Mouse (Mus musculus) liver, embryonic 14.5 days (tissue): ENCODE data around the gene Vapa. TPM values are rescaled to one million over a fixed set of nuclear protein-coding genes. Genes with fewer than 3 reads are reported as not detected.

Experiments used
- ATAC-seq: fragments of 200-750 bp; cut with Nextera tagmentation; 2 replicates; pipeline ENCODE4 v1.8.0; 2017; ENCODE audit warnings: moderate number of reproducible peaks, mild to moderate bottlenecking, moderate library complexity; ENCODE audit not compliant: insufficient read depth
- DNase-seq, 3 experiments: peaks; one replicate each; pipeline ENCODE4 v3.0.0-alpha.2; 2012 to 2013; ENCODE audit warnings: low read depth in 3 of 3, low spot score in 3 of 3
- H3K27ac ChIP-seq: fragments of 300-500 bp; sonication (generic); 2 replicates; pipeline ENCODE4 v1.5.1; 2014; ENCODE audit warnings: moderate library complexity, mild to moderate bottlenecking, control low read depth, inconsistent platforms
- H3K27me3 ChIP-seq: fragments of 300-500 bp; sonication (generic); 2 replicates; pipeline ENCODE4 v1.6.1; 2014; ENCODE audit warnings: mild to moderate bottlenecking, low read length, moderate library complexity; ENCODE audit not compliant: control insufficient read depth, insufficient read depth
- H3K36me3 ChIP-seq: fragments of 300-500 bp; sonication (generic); replicated peaks from 2 replicates; pipeline ENCODE4 v1.6.1; 2014; ENCODE audit warnings: low read depth; ENCODE audit not compliant: control insufficient read depth, insufficient read depth
- H3K4me1 ChIP-seq, 2 experiments: fragments of 200-500 bp in 1 of 2; fragments of 300-500 bp in 1 of 2; sonication (generic) in 1 of 2; replicated peaks; 2 replicates each; pipeline ENCODE4 v1.6.1; 2012 to 2014; ENCODE audit warnings: antibody characterized with exemption in 1 of 2, inconsistent platforms in 1 of 2, low read length in 1 of 2; ENCODE audit not compliant: control insufficient read depth in 2 of 2, insufficient read depth in 2 of 2
- H3K4me2 ChIP-seq: fragments of 300-500 bp; sonication (generic); 2 replicates; pipeline ENCODE4 v1.6.1; 2014; ENCODE audit warnings: low read depth, mild to moderate bottlenecking, control low read depth, moderate library complexity
- H3K4me3 ChIP-seq, 2 experiments: fragments of 200-500 bp in 1 of 2; fragments of 300-500 bp in 1 of 2; sonication (generic) in 1 of 2; 2 replicates each; pipeline ENCODE4 v1.5.1; 2012 to 2014; ENCODE audit warnings: low read depth in 2 of 2, low read length in 2 of 2, mild to moderate bottlenecking in 2 of 2, control low read depth in 1 of 2, inconsistent platforms in 1 of 2, moderate library complexity in 1 of 2; ENCODE audit not compliant: insufficient read depth in 1 of 2
- H3K9ac ChIP-seq: fragments of 300-500 bp; sonication (generic); replicated peaks from 2 replicates; pipeline ENCODE4 v1.6.1; 2014; ENCODE audit warnings: mild to moderate bottlenecking, control low read depth, moderate library complexity
- H3K9me3 ChIP-seq: fragments of 300-500 bp; sonication (generic); 2 replicates; pipeline ENCODE4 v1.6.1; 2016; ENCODE audit warnings: low read length, mixed read lengths; ENCODE audit not compliant: control insufficient read depth
- CTCF ChIP-seq: IDR thresholded peaks from 2 replicates; pipeline ENCODE4 v1.5.1; 2016; ENCODE audit warnings: antibody characterized with exemption, low read depth, control low read depth
- EP300 ChIP-seq: IDR thresholded peaks from 2 replicates; pipeline ENCODE4 v1.6.1; 2016; ENCODE audit warnings: antibody characterized with exemption, low read depth
- WGBS: fragments of 180-500 bp; shearing (Covaris S2); extraction: QIAGEN DNeasy Blood & Tissue Kit; methylation state at CpG from one replicate; pipeline ENCODE4 v1.1.7; 2014; ENCODE audit not compliant: insufficient replicate concordance; 5-methylcytosine and 5-hydroxymethylcytosine counted together
- polyA plus RNA-seq, 2 experiments: library from polyadenylated mRNA; depleted of rRNA in 1 of 2; stranded (reverse) in 1 of 2; unstranded in 1 of 2; fragments of >200 nt; fragmentation: Nextera tagmentation in 1 of 2; extraction: Ambion mirVana in 1 of 2; gene quantifications; 2 replicates each; pipeline versions ENCODE4 v1.2.1 to v1.2.3; 2012 to 2014

The Vapa gene
- polyA plus RNA-seq, 2 experiments = 17.1 to 62.9 TPM

DNA sequence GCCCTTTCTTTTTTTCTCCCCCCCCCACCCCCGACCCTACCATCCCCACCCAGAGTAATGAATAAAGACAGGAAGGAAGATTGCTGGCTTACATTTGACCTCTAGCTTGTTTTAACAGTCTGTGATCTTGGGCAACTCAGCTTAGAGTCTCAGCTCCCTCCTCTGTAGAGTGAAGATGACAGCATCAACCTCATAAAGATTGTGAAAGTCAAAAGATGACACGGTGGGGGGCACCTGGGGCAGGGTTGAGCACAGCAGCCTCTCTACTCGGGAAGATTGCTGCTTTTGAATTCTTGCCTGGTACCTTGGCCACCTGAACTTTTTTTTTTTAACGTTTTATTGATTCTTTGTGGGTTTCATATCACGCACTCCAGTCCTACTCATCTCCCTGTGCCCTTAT, 34.6 kb upstream of the Vapa start:
- no peaks in the 10 kb centered on the region for H3K27me3 ChIP-seq
- 36% methylated on average over 5 of the region's 5 CpGs for WGBS
- H3K4me1 ChIP-seq = no peaks in the 10 kb centered on the region; a peak in 1 of 4 replicates
- H3K9ac ChIP-seq = no peak overlapping the region
- no peak overlapping the region for H3K4me2 ChIP-seq
- H3K4me3 ChIP-seq = no peak overlapping the region
- ATAC-seq (no peak), DNase-seq (no peak)
- no peak overlapping the region for H3K27ac ChIP-seq
- TF ChIP-seq EP300 = no peak
- no peak for TF ChIP-seq CTCF
- no peaks in the 10 kb centered on the region for H3K9me3 ChIP-seq
- H3K36me3 ChIP-seq = no peaks in the 10 kb centered on the region

DNA sequence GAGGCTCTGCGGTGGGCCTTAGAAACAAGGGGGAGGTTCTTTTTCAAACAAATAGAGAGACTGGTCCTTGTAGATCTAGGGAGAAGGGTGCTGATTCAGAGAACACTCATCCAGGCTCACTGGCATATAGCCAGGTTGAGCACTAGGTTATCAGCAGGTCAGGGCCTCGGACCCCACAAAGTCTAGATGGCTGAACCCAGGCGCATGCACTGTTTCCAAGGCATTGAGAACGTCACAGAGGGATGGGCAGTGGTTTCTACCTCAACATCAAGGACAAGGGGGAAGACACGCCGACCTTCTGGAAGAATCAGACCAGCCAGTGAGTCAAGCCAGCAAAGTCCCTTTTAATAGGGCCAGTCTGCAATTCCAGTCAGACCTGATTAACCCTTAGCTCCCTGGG, 33.9 kb upstream of the Vapa start:
- Histone ChIP-seq H3K27ac (no peak overlapping the region), H3K9ac (no peak overlapping the region), H3K4me3 (no peak overlapping the region), H3K4me2 (no peak overlapping the region), H3K9me3 (no peaks in the 10 kb centered on the region), H3K36me3 (no peaks in the 10 kb centered on the region), H3K27me3 (no peaks in the 10 kb centered on the region), H3K4me1 (no peaks in the 10 kb centered on the region; a peak in 1 of 4 replicates)
- 68% methylated on average over 6 of the region's 6 CpGs for WGBS
- TF ChIP-seq EP300 (no peak), CTCF (no peak)
- ATAC-seq = no peak
- DNase-seq = no peak

DNA sequence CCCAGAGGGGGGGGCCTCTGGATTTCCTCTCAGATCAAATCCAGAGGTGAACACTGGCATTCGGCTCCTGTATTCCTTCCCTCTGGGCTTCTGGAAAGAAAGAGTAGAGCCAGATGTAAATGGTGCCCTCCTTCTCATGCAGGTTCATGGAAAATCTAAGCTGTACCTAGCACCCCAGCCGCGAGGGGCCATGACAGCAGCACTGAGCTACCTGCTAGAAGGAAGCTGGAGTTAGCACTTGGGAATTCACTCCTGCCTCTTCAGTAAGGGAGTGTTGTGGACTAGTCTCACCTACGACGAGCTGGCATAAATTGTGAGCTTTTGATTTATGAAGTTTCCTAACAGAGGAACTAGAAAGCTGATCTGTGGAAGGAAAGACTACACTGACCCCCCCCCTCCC, 30.2 kb upstream of the Vapa start:
- H3K4me2 ChIP-seq = no peak overlapping the region
- H3K36me3 ChIP-seq = no peaks in the 10 kb centered on the region
- TF ChIP-seq EP300 (no peak), CTCF (no peak)
- ATAC-seq (no peak), DNase-seq (no peak)
- no peak overlapping the region for H3K9ac ChIP-seq
- H3K9me3 ChIP-seq = no peaks in the 10 kb centered on the region
- no peaks in the 10 kb centered on the region for H3K27me3 ChIP-seq
- WGBS = 56% methylated on average over 5 of the region's 5 CpGs
- H3K27ac ChIP-seq = no peak overlapping the region
- H3K4me1 ChIP-seq = no peaks in the 10 kb centered on the region; a peak in 1 of 4 replicates
- H3K4me3 ChIP-seq = no peak overlapping the region

DNA sequence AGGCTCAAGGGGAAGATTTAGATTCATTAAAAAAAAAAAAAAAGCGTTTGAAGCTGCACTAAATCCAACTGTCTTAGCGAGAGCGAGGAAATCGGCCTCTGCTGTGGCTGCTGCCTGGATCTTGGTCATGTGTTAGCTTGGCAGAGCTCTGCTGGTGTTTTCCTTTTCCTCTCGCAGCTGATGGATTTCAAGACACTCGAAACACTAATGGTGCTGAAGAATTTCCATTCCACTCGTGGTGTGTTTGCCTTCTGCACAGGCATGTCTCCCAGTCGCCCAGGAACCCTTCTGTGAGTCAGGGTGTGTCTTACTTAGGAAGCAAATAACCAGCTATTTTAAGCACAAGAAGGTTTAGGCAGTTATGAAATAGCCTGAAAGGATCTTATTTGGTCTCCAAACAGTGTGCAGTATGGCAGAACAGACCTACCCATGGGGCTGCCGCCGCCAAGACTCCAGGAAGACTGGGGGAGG, 29.7 kb upstream of the Vapa start:
- H3K4me2 ChIP-seq = no peak overlapping the region
- no peaks in the 10 kb centered on the region; a peak in 1 of 4 replicates for H3K4me1 ChIP-seq
- 52% methylated on average over 10 of the region's 10 CpGs for WGBS
- H3K27ac ChIP-seq = no peak overlapping the region
- H3K4me3 ChIP-seq = no peak overlapping the region
- no peak for DNase-seq
- TF ChIP-seq CTCF = no peak
- no peak for TF ChIP-seq EP300
- H3K9ac ChIP-seq = no peak overlapping the region
- no peaks in the 10 kb centered on the region for H3K27me3 ChIP-seq
- H3K9me3 ChIP-seq = no peaks in the 10 kb centered on the region
- no peak for ATAC-seq
- H3K36me3 ChIP-seq = no peaks in the 10 kb centered on the region

GRCm38 (mm10) chr17:65642578-65642991, 29.2 kb upstream of the Vapa start:
- WGBS = 69% methylated on average over 5 of the region's 5 CpGs
- no peak for TF ChIP-seq CTCF
- TF ChIP-seq EP300 = no peak
- H3K9me3 ChIP-seq = no peaks in the 10 kb centered on the region

More at GRCm38 (mm10) chr17:65642578-65642991, 29.2 kb upstream of the Vapa start:
- DNase-seq = no peak
- H3K9ac ChIP-seq = no peak overlapping the region
- ATAC-seq = no peak
- no peaks in the 10 kb centered on the region; a peak in 1 of 4 replicates for H3K4me1 ChIP-seq
- no peak overlapping the region for H3K4me2 ChIP-seq
- no peaks in the 10 kb centered on the region for H3K36me3 ChIP-seq
- no peaks in the 10 kb centered on the region for H3K27me3 ChIP-seq
- no peak overlapping the region for H3K4me3 ChIP-seq
- H3K27ac ChIP-seq = no peak overlapping the region
